Mouse (Mus musculus) CH12.LX (cell line): ENCODE measurements around the gene Sdf4. TPM values are rescaled to one million over a fixed set of nuclear protein-coding genes. Genes with fewer than 3 reads are reported as not detected.
A peak's percentile ranks its signal among the peaks of the same experiment; 100 is the strongest.

Experiments used
- DNase-seq: peaks from one replicate; pipeline ENCODE4 v3.0.0-alpha.2; 2013; ENCODE audit errors: extremely low read depth
- H3K27ac ChIP-seq: 2 replicates; pipeline ENCODE4 v1.5.1; 2012; ENCODE audit warnings: low read depth, mild to moderate bottlenecking, control low read depth, moderate library complexity; ENCODE audit not compliant: insufficient read depth
- H3K27me3 ChIP-seq: replicated peaks from 2 replicates; pipeline ENCODE3; 2012; ENCODE audit warnings: inconsistent platforms
- H3K36me3 ChIP-seq, 2 experiments: replicated peaks in 1 of 2; 2 replicates each; pipeline versions ENCODE3 to v1.6.1; 2012; ENCODE audit warnings: inconsistent platforms in 1 of 2, low read length in 1 of 2, mild to moderate bottlenecking in 1 of 2, mixed read lengths in 1 of 2, moderate library complexity in 1 of 2; ENCODE audit not compliant: control insufficient read depth in 1 of 2, insufficient read depth in 1 of 2
- H3K4me1 ChIP-seq, 2 experiments: 2 replicates each; pipeline ENCODE4 v1.6.1; 2012; ENCODE audit warnings: inconsistent platforms in 1 of 2, moderate library complexity in 1 of 2; ENCODE audit not compliant: insufficient read depth in 2 of 2, control insufficient read depth in 1 of 2
- H3K4me2 ChIP-seq: 2 replicates; pipeline ENCODE4 v1.6.1; 2012; ENCODE audit warnings: low read depth, mild to moderate bottlenecking, control low read depth; ENCODE audit not compliant: poor library complexity, insufficient read depth, severe bottlenecking
- H3K4me3 ChIP-seq, 3 experiments: fragments of 150-350 bp in 1 of 3; sonication (generic) in 1 of 3; replicated peaks in 1 of 3; 2 replicates each; pipeline versions ENCODE3 to v1.5.1; 2011 to 2012; ENCODE audit warnings: low read depth in 2 of 3, low read length in 2 of 3, mild to moderate bottlenecking in 2 of 3, moderate library complexity in 2 of 3, control low read depth in 1 of 3, improper control_type of control experiment in 1 of 3, inconsistent platforms in 1 of 3, mixed read lengths in 1 of 3; ENCODE audit not compliant: poor library complexity in 1 of 3
- H3K79me2 ChIP-seq: replicated peaks from 2 replicates; pipeline ENCODE4 v1.6.1; 2012; ENCODE audit warnings: mild to moderate bottlenecking, moderate library complexity; ENCODE audit not compliant: control insufficient read depth, poor library complexity, insufficient read depth, severe bottlenecking; ENCODE audit errors: extremely low read depth
- H3K9ac ChIP-seq: 2 replicates; pipeline ENCODE4 v1.6.1; 2012; ENCODE audit warnings: low read depth, mild to moderate bottlenecking, control low read depth, moderate library complexity; ENCODE audit not compliant: insufficient read depth
- H3K9me3 ChIP-seq: replicated peaks from 2 replicates; pipeline ENCODE3; 2012; ENCODE audit warnings: low read length, inconsistent platforms, mixed read lengths
- CHD1 ChIP-seq: IDR thresholded peaks from 2 replicates; pipeline ENCODE4 v1.6.1; 2012; ENCODE audit warnings: low read depth, low read length, improper control_type of control experiment, inconsistent platforms
- CTCF ChIP-seq, 2 experiments: IDR thresholded peaks in 1 of 2; conservative IDR thresholded peaks in 1 of 2; 2 replicates each; pipeline ENCODE4 v1.5.1; 2011 to 2012; ENCODE audit warnings: low read depth in 2 of 2, low read length in 2 of 2, improper control_type of control experiment in 1 of 2, inconsistent platforms in 1 of 2, mild to moderate bottlenecking in 1 of 2, moderate library complexity in 1 of 2
- E2F4 ChIP-seq: IDR thresholded peaks from 2 replicates; pipeline ENCODE4 v1.6.1; 2011; ENCODE audit warnings: low read depth, low read length, improper control_type of control experiment; ENCODE audit not compliant: insufficient replicate concordance
- ELF1 ChIP-seq: IDR thresholded peaks from 2 replicates; pipeline ENCODE4 v1.6.1; 2014; ENCODE audit warnings: low read depth, mild to moderate bottlenecking, inconsistent platforms, low read length, improper control_type of control experiment
- GABPA ChIP-seq: IDR thresholded peaks from 2 replicates; pipeline ENCODE4 v1.6.1; 2012; ENCODE audit warnings: low read depth, low read length, improper control_type of control experiment, inconsistent platforms; ENCODE audit not compliant: insufficient replicate concordance
- HCFC1 ChIP-seq: IDR thresholded peaks from 2 replicates; pipeline ENCODE4 v1.6.1; 2012; ENCODE audit warnings: low read depth, mild to moderate bottlenecking, inconsistent platforms, low read length, improper control_type of control experiment
- IRF4 ChIP-seq: IDR thresholded peaks from 2 replicates; pipeline ENCODE4 v1.6.1; 2014; ENCODE audit warnings: low read depth, mild to moderate bottlenecking, inconsistent platforms, low read length, improper control_type of control experiment
- JUND ChIP-seq: conservative IDR thresholded peaks from 2 replicates; pipeline ENCODE4 v1.6.1; 2011; ENCODE audit warnings: low read depth, low read length, improper control_type of control experiment
- KAT2A ChIP-seq: IDR thresholded peaks from 2 replicates; pipeline ENCODE4 v1.6.1; 2012; ENCODE audit warnings: low read length, improper control_type of control experiment, inconsistent platforms; ENCODE audit not compliant: insufficient replicate concordance
- MAX ChIP-seq: IDR thresholded peaks from 2 replicates; pipeline ENCODE4 v1.6.1; 2011; ENCODE audit warnings: low read length, improper control_type of control experiment
- MAZ ChIP-seq: IDR thresholded peaks from 2 replicates; pipeline ENCODE4 v1.6.1; 2012; ENCODE audit warnings: low read depth, mild to moderate bottlenecking, inconsistent platforms, low read length, improper control_type of control experiment, moderate library complexity
- MXI1 ChIP-seq: IDR thresholded peaks from 2 replicates; pipeline ENCODE4 v1.6.1; 2011; ENCODE audit warnings: mild to moderate bottlenecking, low read depth, low read length, improper control_type of control experiment
- NRF1 ChIP-seq: IDR thresholded peaks from 2 replicates; pipeline ENCODE4 v1.6.1; 2014; ENCODE audit warnings: low read depth, mild to moderate bottlenecking, inconsistent platforms, low read length, improper control_type of control experiment, moderate library complexity
- PAX5 ChIP-seq: IDR thresholded peaks from 2 replicates; pipeline ENCODE4 v1.6.1; 2012; ENCODE audit warnings: low read length, inconsistent platforms, mixed read lengths
- POLR2A ChIP-seq: IDR thresholded peaks from 2 replicates; pipeline ENCODE4 v1.6.1; 2011; ENCODE audit warnings: low read depth, mild to moderate bottlenecking, improper control_type of control experiment, low read length
- POLR2AphosphoS2 ChIP-seq: IDR thresholded peaks from 2 replicates; pipeline ENCODE4 v1.6.1; 2011; ENCODE audit warnings: low read depth, low read length, improper control_type of control experiment
- RCOR1 ChIP-seq: conservative IDR thresholded peaks from 2 replicates; pipeline ENCODE4 v1.6.1; 2012; ENCODE audit warnings: low read depth, mild to moderate bottlenecking, inconsistent platforms, low read length, improper control_type of control experiment
- TBP ChIP-seq: conservative IDR thresholded peaks from 2 replicates; pipeline ENCODE4 v1.6.1; 2011; ENCODE audit warnings: low read depth, low read length, improper control_type of control experiment
- TCF12 ChIP-seq: IDR thresholded peaks from 2 replicates; pipeline ENCODE4 v1.6.1; 2014; ENCODE audit warnings: low read depth, mild to moderate bottlenecking, inconsistent platforms, low read length, improper control_type of control experiment
- USF2 ChIP-seq: conservative IDR thresholded peaks from 2 replicates; pipeline ENCODE4 v1.6.1; 2011; ENCODE audit warnings: low read depth, low read length, improper control_type of control experiment
- ZKSCAN1 ChIP-seq: IDR thresholded peaks from 2 replicates; pipeline ENCODE4 v1.6.1; 2012; ENCODE audit warnings: low read depth, inconsistent platforms, low read length, improper control_type of control experiment, borderline replicate concordance
- dilution Hi-C: fragments of 300-500 bp; cut with MboI; formaldehyde crosslinking; loops from 2 replicates; pipeline ENCODE4 v1.14.3; 2020; ENCODE audit warnings: low sequenced_read_pairs; ENCODE audit not compliant: extremely low pct_unique_long_range_greater_than_20kb, extremely low pct_ligation_motif_present
- in situ Hi-C: fragments of 300-500 bp; cut with MboI; formaldehyde crosslinking; loops from 3 replicates; pipeline ENCODE4 v1.14.3; 2019; ENCODE audit warnings: low sequenced_read_pairs, low pct_ligation_motif_present, low pct_unique_long_range_greater_than_20kb, mixed read lengths
- polyA plus RNA-seq: library from polyadenylated mRNA; unstranded; fragments of >175 nt; gene quantifications from 2 replicates; pipeline ENCODE4 v1.2.1, GENCODE M21; 2012; ENCODE audit warnings: low read depth; ENCODE audit not compliant: insufficient read length
- total RNA-seq, 2 experiments: library from RNA; depleted of rRNA; stranded (reverse); fragments of 300-350 nt in 1 of 2; fragments of >200 nt in 1 of 2; gene quantifications; 2 replicates each; pipeline ENCODE4 v1.2.3; 2012 to 2014

The Sdf4 gene
- total and polyA plus RNA-seq, 3 experiments: 167 to 211 (median 210) TPM

GRCm38 (mm10) chr4:155943534-155944249 lies 49.0 kb upstream of the Sdf4 start, which contains the start of gene Ube2j2 (continued):
- peak; percentile 98 for TF ChIP-seq KAT2A
- TF ChIP-seq MAZ: peak; percentile 93
- peak; percentile 90 for TF ChIP-seq MXI1
- no peak for TF ChIP-seq USF2
- TF ChIP-seq POLR2AphosphoS2: peak; percentile 68; the same call in 1 of the 2 replicates
- TF ChIP-seq ELF1: peak; percentile 96
- no peak for TF ChIP-seq PAX5
- peak; percentile 75 for TF ChIP-seq MAX
- TF ChIP-seq GABPA: peak; percentile 86; the same call in 1 of the 2 replicates
- peak; percentile 82 for TF ChIP-seq TBP
- TF ChIP-seq ZKSCAN1: no peak; the same call in 1 of the 2 replicates
- TF ChIP-seq TCF12: peak; percentile 90

GRCm38 (mm10) chr4:155944271-155944670 lies 48.4 kb upstream of the Sdf4 start:
- dilution Hi-C loops: no loop called here
- H3K4me3 ChIP-seq: peak overlapping the region; percentile 91 to 98 (median 96)
- H3K4me1 ChIP-seq: peaks cover 11 to 30% of the 10 kb centered on the region in 2 experiments
- DNase-seq: peak; percentile 39
- peaks cover 56% of the 10 kb centered on the region for H3K79me2 ChIP-seq
- H3K9ac ChIP-seq: peak overlapping the region; percentile 90
- peak overlapping the region; percentile 23 for H3K27ac ChIP-seq
- TF ChIP-seq MXI1 (no peak), POLR2A (no peak), RCOR1 (no peak), TCF12 (no peak), NRF1 (no peak), JUND (no peak), HCFC1 (0 out of 2 replicates have a peak, but pooled peaks have one; percentile 13), CHD1 (0 out of 2 replicates have a peak, but pooled peaks have one; percentile 14), IRF4 (no peak), CTCF (conservative IDR thresholded peaks at IDR 0.05 in 1 of 2, IDR thresholded peaks at IDR 0.05 in 1 of 2; ENCODE audit: low read depth in 2 of 2, low read length in 2 of 2) (no peak), TBP (no peak), ELF1 (peak; percentile 19; the same call in 1 of the 2 replicates), E2F4 (no peak), GABPA (no peak)
- in situ Hi-C loops: loop anchor here (5.0 to 10.0 kb wide), 2 partner anchors 52 to 109 kb away; partner anchors contain the start of genes Acap3, Aurkaip1, Mxra8 and Pusl1
- peak overlapping the region; percentile 93 for H3K4me2 ChIP-seq
- H3K9me3 ChIP-seq: no peaks in the 10 kb centered on the region
- no peaks in the 10 kb centered on the region for H3K27me3 ChIP-seq
- peaks cover 26 to 38% of the 10 kb centered on the region in 2 experiments for H3K36me3 ChIP-seq
